Mouse (Mus musculus): ENCODE measurements around the gene Acsm5. TPM values are rescaled to one million over a fixed set of nuclear protein-coding genes. Genes with fewer than 3 reads are reported as not detected.

Gene Acsm5
- polyA plus RNA-seq, 1 experiment = 2.7 TPM

- H3K4me3 ChIP-seq (ENCODE audit: low read depth, low read length) = no peak overlapping the region
- H3K27ac ChIP-seq (ENCODE audit: insufficient read depth, low read depth, low read length) = no peak overlapping the region
- WGBS = 37% methylated on average over 3 of the region's 3 CpGs
- no peaks in the 10 kb centered on the region for H3K27me3 ChIP-seq (ENCODE audit: control insufficient read depth, insufficient read depth, low read length)
- TF ChIP-seq POLR2A (IDR thresholded peaks at IDR 0.05; ENCODE audit: low read depth, low read length) (no peak), CTCF (IDR thresholded peaks at IDR 0.05; ENCODE audit: extremely low read depth, insufficient read length, insufficient replicate concordance, low read depth, low read length) (no peak)
- H3K36me3 ChIP-seq (ENCODE audit: control insufficient read depth, insufficient read depth, low read length) = no peaks in the 10 kb centered on the region
- H3K4me1 ChIP-seq (ENCODE audit: control insufficient read depth, insufficient read depth, insufficient read length, low read length) = no peaks in the 10 kb centered on the region
Measured at GRCm38 (mm10) chr7:119594530-119595107, 75.4 kb downstream of the Acsm5 start.

Other genes starting within 250 kb of the Acsm5 start
- gene Gp2, start 60.2 kb upstream of the Acsm5 start, polyA plus RNA-seq (2012; rRNA removed) = 1.2 and 257 TPM in 2 replicates
- 0.19 TPM in 1 of 2 replicates, not detected in the other for gene Umod, start 40.2 kb upstream of the Acsm5 start, polyA plus RNA-seq (2012; rRNA removed)
- not detected in 2 replicates for gene Pdilt, start 4.0 kb downstream of the Acsm5 start, polyA plus RNA-seq (2012; rRNA removed)
- not detected in 2 replicates for gene Acsm2, start 34.9 kb downstream of the Acsm5 start, polyA plus RNA-seq (2012; rRNA removed)
- gene Acsm1, start 87.6 kb downstream of the Acsm5 start, polyA plus RNA-seq (2012; rRNA removed) = not detected in 2 replicates
- not detected in 2 replicates for gene Acsm4, start 170.6 kb downstream of the Acsm5 start, polyA plus RNA-seq (2012; rRNA removed)
- 7.8 and 8.4 TPM in 2 replicates for gene Thumpd1, start 201.3 kb downstream of the Acsm5 start, polyA plus RNA-seq (2012; rRNA removed)
- 0.67 and 4.1 TPM in 2 replicates for gene Acsm3, start 241.5 kb downstream of the Acsm5 start, polyA plus RNA-seq (2012; rRNA removed)

All from small intestine, adult 2 months (tissue).